Mouse (Mus musculus) olfactory bulb, adult 2 months (tissue): ENCODE measurements at regions not wholly inside any gene's neighbourhood (a gene's known extent, or its start where the extent isn't known, plus 50 kb on each side); places are given as distances from the start of the nearest gene placed in this dataset.

Experiments used
- CTCF ChIP-seq: fragments of 200-500 bp; IDR thresholded peaks from 2 replicates; pipeline ENCODE4 v1.5.1; 2012; ENCODE audit warnings: low read depth, mild to moderate bottlenecking, low read length, moderate library complexity; ENCODE audit not compliant: insufficient read depth
- POLR2A ChIP-seq: fragments of 200-500 bp; IDR thresholded peaks from 2 replicates; pipeline ENCODE4 v1.6.1; 2012; ENCODE audit warnings: mild to moderate bottlenecking, low read depth, low read length, moderate library complexity; ENCODE audit not compliant: insufficient read depth

DNA sequence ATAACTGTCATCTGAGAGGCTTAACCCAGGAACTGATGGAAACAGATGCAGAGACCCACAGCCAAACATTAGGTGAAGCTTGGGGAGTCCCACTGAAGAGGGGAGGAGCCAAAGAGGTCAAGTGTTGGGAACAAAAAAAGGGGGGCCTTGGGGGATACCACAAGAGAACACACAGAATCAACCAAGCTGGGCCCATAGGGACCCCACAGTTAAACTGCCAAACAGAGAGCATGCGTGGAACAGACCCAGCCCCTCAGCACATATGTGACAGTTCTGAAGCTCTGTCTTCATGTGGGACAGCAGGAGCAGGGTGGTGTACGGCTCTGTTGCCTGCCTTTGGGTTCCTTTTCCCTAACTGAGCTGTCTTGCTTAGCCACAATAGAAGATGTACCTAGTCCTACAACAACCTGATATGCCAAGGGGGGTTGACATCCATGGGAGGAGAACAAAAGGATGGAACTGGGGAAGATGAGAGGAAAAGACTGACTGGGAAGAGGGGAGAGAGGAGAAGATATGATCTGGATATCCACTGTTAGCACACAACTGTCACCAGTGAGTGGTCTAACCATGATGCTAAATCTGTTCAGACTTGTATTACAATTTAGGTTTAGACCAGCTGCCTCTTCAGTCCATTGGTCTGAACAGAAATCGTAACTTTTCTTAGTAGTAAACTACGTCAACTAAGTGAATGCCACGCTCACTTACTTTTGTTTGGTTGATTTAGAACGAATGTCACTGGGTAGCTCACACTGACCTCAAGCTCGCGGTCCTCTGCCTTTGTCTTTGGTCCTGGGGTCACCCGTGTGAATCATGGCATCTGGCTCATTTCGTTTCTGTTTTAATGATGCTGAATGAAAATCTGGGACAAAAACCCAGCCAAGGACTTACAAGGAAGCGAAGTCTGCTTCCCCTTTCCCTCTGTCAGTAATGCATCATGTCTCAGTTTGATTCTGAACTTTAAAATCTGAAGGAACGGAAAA lies 83.3 kb upstream of the Ralgps2 start:
- TF ChIP-seq CTCF (no peak), POLR2A (no peak)
